In genomic region chr17:45073348-45073634, GRCm38 (mm10) we compare ENCODE assay signal across 25 mouse cellular contexts.
DNase-seq lines count a peak whose midpoint lies in the region; ATAC-seq lines count a peak whose summit lies in the region.
"Had no signal": no experiment of that assay in that cellular context is flagged by ENCODE, and none has a peak within 500 bp of the region (broad histone marks: within the 10 kb centered on the region; RNA-seq: fewer than 3 reads in every experiment).

No protein-coding gene starts in this region.

- no peaks in the 10 kb centered on the region for H3K36me3 ChIP-seq in embryonic facial prominence, embryonic 10.5 days (replicated peaks)
- H3K36me3 ChIP-seq in embryonic facial prominence, embryonic 14.5 days (ENCODE audit: control insufficient read depth, insufficient read depth, low read length), result no peaks in the 10 kb centered on the region
- H3K36me3 ChIP-seq in limb, embryonic 15.5 days, result no peaks in the 10 kb centered on the region
- no peaks in the 10 kb centered on the region for H3K36me3 ChIP-seq in heart, embryonic 11.5 days (ENCODE audit: control insufficient read depth, insufficient read depth, low read length)
- H3K36me3 ChIP-seq: heart, embryonic 10.5 days; kidney, embryonic 15.5 days; lung, embryonic 15.5 days; midbrain, embryonic 10.5 days; midbrain, embryonic 15.5 days; neural tube, embryonic 15.5 days; stomach, embryonic 15.5 days had no signal

- ATAC-seq in embryonic facial prominence, embryonic 14.5 days (ENCODE audit: low read depth), result peak; percentile 90
- peak; percentile 71; the same call in 1 of the 2 replicates for ATAC-seq in limb, embryonic 15.5 days (ENCODE audit: insufficient number of reproducible peaks, low FRiP score, low TSS enrichment, low read depth)
- ATAC-seq in heart, embryonic 11.5 days (replicated peaks; ENCODE audit: insufficient number of reproducible peaks, low FRiP score, low TSS enrichment), result no peak
- ATAC-seq: CD4-positive, CD25-positive, alpha-beta regulatory T cell, adult 4 months; midbrain, embryonic 15.5 days had no signal

- no peaks in the 10 kb centered on the region for H3K27me3 ChIP-seq in embryonic facial prominence, embryonic 10.5 days (replicated peaks; ENCODE audit: low read depth, poor library complexity, severe bottlenecking)
- no peaks in the 10 kb centered on the region; the same call in 1 of the 2 replicates for H3K27me3 ChIP-seq in embryonic facial prominence, embryonic 14.5 days (replicated peaks; ENCODE audit: control insufficient read depth, insufficient read depth, low read length)
- no peaks in the 10 kb centered on the region for H3K27me3 ChIP-seq in limb, embryonic 15.5 days
- no peaks in the 10 kb centered on the region for H3K27me3 ChIP-seq in heart, embryonic 11.5 days (ENCODE audit: control insufficient read depth, insufficient read depth, low read length)
- H3K27me3 ChIP-seq: kidney, embryonic 15.5 days; lung, embryonic 15.5 days; midbrain, embryonic 15.5 days; neural tube, embryonic 15.5 days; stomach, embryonic 15.5 days had no signal

- no peak overlapping the region for H3K4me3 ChIP-seq in embryonic facial prominence, embryonic 10.5 days
- H3K4me3 ChIP-seq in embryonic facial prominence, embryonic 14.5 days (ENCODE audit: low read depth, low read length), result no peak overlapping the region
- H3K4me3 ChIP-seq in limb, embryonic 15.5 days, result no peak overlapping the region
- H3K4me3 ChIP-seq in heart, embryonic 11.5 days (ENCODE audit: low read depth, low read length), result no peak overlapping the region
- H3K4me3 ChIP-seq: heart, embryonic 10.5 days; kidney, embryonic 15.5 days; lung, embryonic 15.5 days; midbrain, embryonic 10.5 days; midbrain, embryonic 15.5 days; neural tube, embryonic 15.5 days; stomach, embryonic 15.5 days had no signal

- intact Hi-C loops in heart, postnatal 36 days (cut with DNase I), result no loop called here

- no peaks in the 10 kb centered on the region for H3K9me3 ChIP-seq in embryonic facial prominence, embryonic 10.5 days
- peaks cover 3% of the 10 kb centered on the region; the same call in 1 of the 2 replicates for H3K9me3 ChIP-seq in embryonic facial prominence, embryonic 14.5 days (ENCODE audit: control insufficient read depth, low read length)
- H3K9me3 ChIP-seq in limb, embryonic 15.5 days, result no peaks in the 10 kb centered on the region
- no peaks in the 10 kb centered on the region for H3K9me3 ChIP-seq in heart, embryonic 11.5 days (replicated peaks; ENCODE audit: control insufficient read depth, low read length)
- H3K9me3 ChIP-seq: heart, embryonic 10.5 days; kidney, embryonic 15.5 days; lung, embryonic 15.5 days; midbrain, embryonic 10.5 days; midbrain, embryonic 15.5 days; neural tube, embryonic 15.5 days; stomach, embryonic 15.5 days had no signal

- no peak overlapping the region for H3K27ac ChIP-seq in embryonic facial prominence, embryonic 10.5 days (replicated peaks)
- peak overlapping the region; percentile 48; the same call in 1 of the 2 replicates for H3K27ac ChIP-seq in embryonic facial prominence, embryonic 14.5 days (replicated peaks; ENCODE audit: low read depth, low read length)
- no peak overlapping the region for H3K27ac ChIP-seq in limb, embryonic 15.5 days
- no peak overlapping the region for H3K27ac ChIP-seq in heart, embryonic 11.5 days (ENCODE audit: low read depth, low read length)
- H3K27ac ChIP-seq: heart, embryonic 10.5 days; hindbrain, embryonic 14.5 days; kidney, embryonic 15.5 days; lung, embryonic 15.5 days; midbrain, embryonic 10.5 days; midbrain, embryonic 15.5 days; neural tube, embryonic 15.5 days; stomach, embryonic 15.5 days had no signal

- WGBS in embryonic facial prominence, embryonic 10.5 days, result 83% methylated on average over 8 of the region's 8 CpGs
- WGBS in embryonic facial prominence, embryonic 14.5 days, result 49% methylated on average over 8 of the region's 8 CpGs
- 49% methylated on average over 8 of the region's 8 CpGs for WGBS in limb, embryonic 15.5 days
- 87% methylated on average over 8 of the region's 8 CpGs for WGBS in heart, embryonic 11.5 days (ENCODE audit: insufficient replicate concordance)

- H3K9ac ChIP-seq in embryonic facial prominence, embryonic 14.5 days (ENCODE audit: low read depth, low read length), result no peak overlapping the region
- H3K9ac ChIP-seq in limb, embryonic 15.5 days, result no peak overlapping the region
- H3K9ac ChIP-seq in heart, embryonic 11.5 days (ENCODE audit: low read depth, low read length), result no peak overlapping the region
- H3K9ac ChIP-seq: hindbrain, embryonic 14.5 days; kidney, embryonic 15.5 days; lung, embryonic 15.5 days; midbrain, embryonic 15.5 days; neural tube, embryonic 15.5 days; stomach, embryonic 15.5 days had no signal

- peaks cover 13% of the 10 kb centered on the region for H3K4me1 ChIP-seq in embryonic facial prominence, embryonic 10.5 days
- H3K4me1 ChIP-seq in embryonic facial prominence, embryonic 14.5 days (ENCODE audit: control insufficient read depth, insufficient read depth, low read length), result peaks cover 10% of the 10 kb centered on the region
- H3K4me1 ChIP-seq in limb, embryonic 15.5 days, result peaks cover 16% of the 10 kb centered on the region
- no peaks in the 10 kb centered on the region for H3K4me1 ChIP-seq in heart, embryonic 11.5 days (ENCODE audit: control insufficient read depth, insufficient read depth, low read length)
- H3K4me1 ChIP-seq: kidney, embryonic 15.5 days; midbrain, embryonic 15.5 days; stomach, embryonic 15.5 days had no signal

- H3K4me2 ChIP-seq in embryonic facial prominence, embryonic 14.5 days (ENCODE audit: low read depth, low read length), result no peak overlapping the region
- no peak overlapping the region for H3K4me2 ChIP-seq in limb, embryonic 15.5 days
- H3K4me2 ChIP-seq in heart, embryonic 11.5 days, result no peak overlapping the region
- H3K4me2 ChIP-seq: hindbrain, embryonic 14.5 days; kidney, embryonic 15.5 days; liver, embryonic 11.5 days; lung, embryonic 15.5 days; midbrain, embryonic 15.5 days; neural tube, embryonic 15.5 days; stomach, embryonic 15.5 days had no signal

- peak; percentile 51 for DNase-seq in heart, adult 11 months
- no peak for DNase-seq in heart, postnatal 36 days
- DNase-seq in embryonic facial prominence, embryonic 10.5 days (ENCODE audit: low spot score), result peak; percentile 42
- DNase-seq in embryonic facial prominence, embryonic 14.5 days (ENCODE audit: low spot score), result peak; percentile 90
- no peak for DNase-seq in gastrocnemius, postnatal 4 days (ENCODE audit: low spot score in 2 of 2)
- DNase-seq: adrenal gland, adult 8-10 months; cerebellum, adult 8-10 months; cerebellum, postnatal 25 days; kidney, adult 18-20 months; kidney, postnatal 25 days; left cerebral cortex, postnatal 4 days; retina, postnatal 1 day; right cerebral cortex, postnatal 14 days had no signal

Comparison
In these comparisons a context has a peak if more than half of its experiments do, and no peak if none do; other contexts are left out.
1. DNase-seq: peak in heart, adult 11 months (single experiment), embryonic facial prominence, embryonic 10.5 days (single experiment) and embryonic facial prominence, embryonic 14.5 days (single experiment); none in heart, postnatal 36 days (0 of 2) and gastrocnemius, postnatal 4 days (0 of 2).